Mouse (Mus musculus) mesoderm, embryonic 11.5 days (tissue): ENCODE results near the gene Timm23.
"Not testable (repeated sequence)": the region's sequence is repeated elsewhere in the genome, so short reads cannot be mapped to it uniquely, and the experiment has no call there.

Experiments used
- DNase-seq: peaks from one replicate; pipeline ENCODE4 v3.0.0-alpha.2; 2012; ENCODE audit warnings: low read depth, low spot score

The Timm23 gene

GRCm38 (mm10) chr14:32201791-32202451 is at the start of gene Timm23, which contains the start of gene Parg:
Timm23 (minus strand) TSS chr14:32201898.
Parg (plus strand) TSS chr14:32201949.
- DNase-seq, result peak; percentile 90

- no peak for DNase-seq
Observed at GRCm38 (mm10) chr14:32249616-32250015, 47.9 kb upstream of the Timm23 start.

DNA sequence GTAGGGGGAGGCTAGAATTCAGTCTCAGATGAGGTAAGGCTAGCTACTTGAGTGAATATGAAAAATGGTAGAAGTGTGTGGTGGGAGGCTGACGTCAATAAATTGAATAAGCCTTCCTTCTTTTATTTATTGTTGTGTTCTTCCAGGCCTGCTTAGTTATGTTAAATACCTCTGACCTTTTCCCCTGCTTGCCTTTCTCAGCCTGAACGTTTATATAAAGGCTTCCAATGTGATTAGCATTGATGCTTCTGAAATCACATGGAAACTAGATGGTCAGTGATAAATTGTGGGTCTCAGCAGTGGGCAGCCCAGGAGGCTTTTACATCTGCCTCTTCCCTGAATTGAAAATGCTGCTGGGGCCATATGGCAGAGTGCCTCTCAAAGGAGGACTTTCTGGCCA is 44.3 kb upstream of the Timm23 start:
- DNase-seq, result peak; percentile 66

DNA sequence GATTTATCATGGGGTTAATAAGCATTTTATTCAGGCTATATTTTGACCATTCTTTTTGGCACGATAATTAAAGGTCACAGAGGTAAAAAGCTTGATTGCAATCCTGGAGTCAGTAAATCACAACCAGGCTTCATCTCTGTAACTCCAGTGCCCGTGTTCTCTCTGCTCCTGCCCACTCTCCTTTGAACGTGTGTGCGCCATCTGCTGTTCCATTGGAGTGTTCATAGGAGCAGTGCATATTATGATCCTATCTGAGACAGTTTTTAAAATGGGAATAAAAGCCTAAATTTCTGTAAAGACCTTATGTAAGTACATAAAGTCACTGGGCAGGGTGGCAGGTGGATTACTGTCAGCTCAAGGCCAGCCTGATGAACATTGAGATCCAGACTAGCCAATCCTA is 40.7 kb upstream of the Timm23 start:
- DNase-seq, result no peak

DNA sequence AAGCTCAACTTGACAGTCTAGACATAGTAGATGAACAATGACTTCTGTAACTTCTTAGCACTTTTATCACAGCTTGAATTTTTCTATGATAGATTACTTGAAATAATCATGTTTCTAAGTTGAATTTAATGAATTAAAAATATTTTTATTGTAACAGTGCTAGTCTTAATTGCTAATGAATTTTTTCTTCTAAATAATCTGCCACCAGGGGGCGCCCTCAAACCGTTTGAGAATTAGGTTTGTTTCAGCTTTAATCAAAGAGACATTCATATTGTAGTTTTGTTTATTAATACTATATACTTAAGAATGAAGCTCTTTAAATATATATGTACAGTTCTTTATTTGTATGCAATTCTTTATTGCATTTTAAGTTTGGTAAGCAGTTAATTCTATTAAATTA is 27.3 kb upstream of the Timm23 start:
- peak; percentile 45 for DNase-seq

DNA sequence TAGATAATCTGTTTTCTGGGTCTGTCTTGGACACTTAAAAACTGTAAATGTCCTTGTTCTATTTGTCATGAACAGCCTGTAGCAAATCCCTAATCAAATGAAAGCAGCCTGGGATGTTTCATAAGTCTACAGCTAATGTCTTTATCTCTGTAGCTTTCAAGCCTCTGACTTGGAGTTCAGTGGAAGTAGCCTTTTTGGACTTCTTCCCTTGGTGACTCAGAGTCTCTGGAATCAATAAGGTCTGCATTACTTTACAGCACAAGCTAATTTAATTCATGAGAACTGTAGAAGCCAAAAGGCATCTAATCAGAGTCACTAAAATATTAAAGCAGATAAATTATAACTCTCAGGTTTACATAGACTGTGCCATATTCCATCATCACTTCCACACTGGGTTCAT is 24.9 kb upstream of the Timm23 start:
- no peak for DNase-seq

GRCm38 (mm10) chr14:32201354-32201753 is 344 bp downstream of the Timm23 start:
- DNase-seq, result peak; percentile 20

DNA sequence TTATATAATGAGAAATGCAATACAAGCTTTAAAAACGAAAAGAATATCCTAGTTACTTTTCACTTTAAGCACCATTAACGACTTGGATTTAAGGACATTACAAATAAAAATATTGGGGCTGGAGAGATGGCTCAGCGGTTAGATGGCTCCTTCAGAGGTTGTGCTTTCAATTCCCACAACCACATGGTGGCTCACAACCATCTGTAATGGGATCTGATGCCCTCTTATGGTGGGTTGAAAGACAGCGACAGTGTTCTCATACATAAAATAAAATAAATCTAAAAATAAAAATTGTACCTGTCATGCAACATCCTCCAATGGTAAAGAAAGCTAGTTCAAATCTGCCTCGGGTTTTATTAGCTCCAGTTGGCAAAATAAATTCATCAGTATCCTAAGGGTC is 8.1 kb downstream of the Timm23 start:
- DNase-seq, result not testable (repeated sequence)

DNA sequence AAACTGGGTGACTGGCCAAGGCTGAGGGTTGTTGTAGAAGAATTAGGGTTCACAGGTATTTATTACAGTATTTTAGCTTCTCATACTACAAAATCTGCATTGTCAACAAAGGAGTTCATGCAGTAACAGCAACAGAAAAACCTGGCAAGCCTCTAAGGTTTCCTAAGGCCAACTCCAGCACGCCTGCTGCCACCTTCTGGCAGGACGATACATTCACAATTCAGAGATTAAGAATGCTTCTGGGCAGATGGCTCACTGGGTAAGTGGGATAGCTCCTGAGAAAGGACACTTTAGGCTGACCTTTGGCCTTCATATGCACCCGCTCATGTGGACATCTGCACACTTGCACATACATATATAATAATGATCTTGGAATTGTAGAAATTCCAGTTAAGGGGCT is 9.3 kb downstream of the Timm23 start:
- DNase-seq, result peak; percentile 53

GRCm38 (mm10) chr14:32191926-32192325 is 9.8 kb downstream of the Timm23 start:
- no peak for DNase-seq

GRCm38 (mm10) chr14:32190627-32191391 is 10.9 kb downstream of the Timm23 start:
- DNase-seq, result no peak

- no peak for DNase-seq
Observed at GRCm38 (mm10) chr14:32183846-32184245, 17.9 kb downstream of the Timm23 start.

- DNase-seq, result no peak
Observed at GRCm38 (mm10) chr14:32180861-32181260, 20.8 kb downstream of the Timm23 start.

DNA sequence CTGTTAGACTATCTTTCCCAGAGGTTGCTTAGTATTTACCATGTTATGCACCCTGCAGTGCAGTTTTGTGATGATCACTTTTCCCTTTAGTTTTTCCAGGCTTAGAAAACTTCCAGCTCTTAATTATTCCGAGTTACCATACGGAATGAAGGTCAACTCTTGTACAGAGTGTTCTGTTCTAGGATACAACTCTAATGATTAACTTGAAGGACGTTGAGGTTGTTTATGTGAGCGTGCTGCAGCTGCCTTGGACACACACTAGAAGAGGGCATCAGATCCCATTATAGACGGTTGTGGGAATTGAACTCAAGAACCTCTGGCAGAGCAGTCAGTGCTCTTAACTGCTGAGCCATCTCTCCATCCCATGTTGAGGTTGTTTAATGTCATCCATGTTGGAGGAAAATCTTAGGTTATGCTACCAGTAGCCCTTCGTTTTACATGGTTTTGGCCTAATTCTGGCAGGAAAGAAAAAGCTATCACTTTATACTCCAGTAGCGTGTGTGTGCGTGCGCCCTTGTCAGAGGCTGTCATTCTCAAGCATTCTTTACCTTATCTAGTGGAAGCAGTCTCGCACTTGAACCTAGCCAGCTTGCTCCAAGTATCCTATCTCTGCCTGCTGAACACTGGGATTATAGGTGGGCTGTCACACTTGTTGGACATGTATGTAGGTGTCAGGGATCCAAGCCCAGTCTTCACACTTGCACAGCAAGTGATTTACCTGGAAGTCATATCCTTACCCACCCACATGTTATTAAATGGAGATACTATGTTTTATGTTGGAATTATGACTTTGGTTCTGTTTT is 22.1 kb downstream of the Timm23 start:
- no peak for DNase-seq

DNA sequence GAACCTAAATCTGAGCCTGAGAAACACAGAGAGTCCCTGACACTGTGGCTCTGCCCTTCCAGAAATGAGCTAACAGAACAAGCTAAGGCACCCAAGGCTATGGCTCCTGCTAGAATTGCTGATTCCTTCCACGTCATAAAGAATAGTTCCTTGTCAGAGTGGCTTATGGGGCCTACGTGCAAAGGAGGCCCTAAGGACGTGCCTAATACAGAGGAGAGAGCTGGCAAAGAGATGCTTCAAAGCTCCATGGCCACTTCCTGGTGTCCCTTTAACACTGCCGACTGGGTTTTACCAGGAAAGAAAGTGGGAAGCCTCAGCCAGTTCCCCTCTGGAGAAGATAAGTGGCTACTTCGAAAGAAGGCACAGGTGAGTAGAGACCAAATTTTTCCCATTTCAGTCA is 25.1 kb downstream of the Timm23 start:
- not testable (repeated sequence) for DNase-seq

GRCm38 (mm10) chr14:32175310-32175709 is 26.4 kb downstream of the Timm23 start:
- DNase-seq, result no peak

DNA sequence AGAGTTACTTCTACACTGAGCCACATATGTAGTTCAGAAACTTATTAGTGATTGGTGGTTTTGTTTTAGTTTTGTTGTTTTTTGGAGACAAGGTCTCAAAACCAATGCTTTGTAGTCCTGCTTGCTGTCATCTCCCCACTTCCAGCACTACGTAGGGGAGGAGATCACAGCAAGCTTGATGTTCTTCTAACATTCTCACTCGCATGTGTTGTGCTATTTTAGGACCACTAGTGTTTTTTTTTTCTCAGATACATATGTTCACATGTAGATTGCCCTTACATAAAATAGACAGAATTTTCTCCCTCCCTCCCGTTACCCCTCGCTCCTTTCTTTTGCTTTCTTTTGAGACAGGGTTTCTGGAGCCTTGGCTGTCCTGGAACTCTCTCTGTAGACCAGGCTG is 31.6 kb downstream of the Timm23 start:
- no peak for DNase-seq

GRCm38 (mm10) chr14:32168653-32169231 is 33.0 kb downstream of the Timm23 start:
- DNase-seq, result no peak

GRCm38 (mm10) chr14:32167326-32167725 is 34.4 kb downstream of the Timm23 start:
- DNase-seq, result no peak

DNA sequence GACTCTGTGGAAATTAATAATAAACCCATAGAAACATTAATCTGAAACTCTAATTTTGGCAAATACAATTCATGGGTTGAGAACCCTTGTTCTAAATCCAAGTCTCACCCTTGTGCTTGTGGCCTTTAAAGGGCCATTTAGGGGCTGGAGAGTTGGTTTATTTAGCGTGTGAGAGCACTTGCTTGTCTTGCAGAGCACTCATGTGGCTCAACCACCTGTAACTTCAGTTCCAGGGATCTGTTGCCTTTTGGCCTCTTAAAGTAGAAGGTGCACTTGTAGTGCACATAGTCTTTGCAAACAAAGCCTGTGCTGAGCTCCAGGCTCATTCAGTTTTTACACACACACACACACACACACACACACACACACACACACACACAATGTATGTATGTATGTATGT is 34.9 kb downstream of the Timm23 start:
- no peak for DNase-seq

GRCm38 (mm10) chr14:32166062-32166441 is 35.6 kb downstream of the Timm23 start:
- DNase-seq, result no peak
